Mouse (Mus musculus): ENCODE measurements around the gene L3mbtl2.

The L3mbtl2 gene

GRCm38 (mm10) chr15:81709686-81710085, 46.0 kb downstream of the L3mbtl2 start:
- no peak for DNase-seq

- no peak for DNase-seq
Measured at GRCm38 (mm10) chr15:81710801-81711200, 47.1 kb downstream of the L3mbtl2 start.

- DNase-seq, result no peak
Measured at GRCm38 (mm10) chr15:81713742-81714141, 50.1 kb downstream of the L3mbtl2 start.

GRCm38 (mm10) chr15:81718336-81719138, 54.8 kb downstream of the L3mbtl2 start:
- DNase-seq, result no peak

- DNase-seq, result no peak
Measured at GRCm38 (mm10) chr15:81719139-81719531, 55.4 kb downstream of the L3mbtl2 start.

GRCm38 (mm10) chr15:81722361-81722760, 58.7 kb downstream of the L3mbtl2 start:
- DNase-seq, result no peak

- no peak for DNase-seq
Measured at GRCm38 (mm10) chr15:81723653-81724052, 60.0 kb downstream of the L3mbtl2 start.

GRCm38 (mm10) chr15:81725965-81726364, 62.3 kb downstream of the L3mbtl2 start:
- DNase-seq, result no peak

- DNase-seq, result peak; percentile 28 to 49
Measured at GRCm38 (mm10) chr15:81729241-81729791, 65.6 kb downstream of the L3mbtl2 start.

GRCm38 (mm10) chr15:81729792-81730635, 66.3 kb downstream of the L3mbtl2 start:
- peak; percentile 98 to 99 for DNase-seq

- DNase-seq, result no peak
Measured at GRCm38 (mm10) chr15:81735075-81735474, 71.4 kb downstream of the L3mbtl2 start.
